Mouse (Mus musculus): Measurements from ENCODE around the gene Slc9b2. TPM values are rescaled to one million over a fixed set of nuclear protein-coding genes. Genes with fewer than 3 reads are reported as not detected.

Gene Slc9b2
- 10 to 100 TPM in 1 of 2 experiments, 1 to 10 TPM in 1; 7.3 to 15.9 TPM for polyA plus RNA-seq (2017; shearing (Covaris generic))

GRCm38 (mm10) chr3:135307411-135308259 lies at the start of gene Slc9b2:
Gene Slc9b2, plus strand, starts transcription at chr3:135307700.

GRCm38 (mm10) chr3:135280669-135281415 lies 26.7 kb upstream of the Slc9b2 start, which contains the start of gene Bdh2:
Gene Bdh2, plus strand, starts transcription at chr3:135281221.

GRCm38 (mm10) chr3:135347739-135348264 lies 40.3 kb downstream of the Slc9b2 start, which contains the start of gene Slc9b1:
Gene Slc9b1, plus strand, starts transcription at chr3:135348029.

Other genes with a start within 250 kb of the Slc9b2 start
- gene Cenpe, start 95.2 kb upstream of the Slc9b2 start, polyA plus RNA-seq (2017; shearing (Covaris generic)): under 1 TPM; 0.72 to 0.98 TPM
- under 1 TPM; 0.06 to 0.98 TPM for gene Bdh2, start 26.5 kb upstream of the Slc9b2 start, polyA plus RNA-seq (2017; shearing (Covaris generic))
- gene Slc9b1, start 40.3 kb downstream of the Slc9b2 start, polyA plus RNA-seq (2017; shearing (Covaris generic)): 1 to 10 TPM in 1 of 2 experiments, under 1 TPM in 1; 0.20 to 3.6 TPM
- gene Cisd2, start 116.2 kb downstream of the Slc9b2 start, polyA plus RNA-seq (2017; shearing (Covaris generic)): 10 to 100 TPM; 56.6 to 76.1 TPM
- gene Ube2d3, start 130.4 kb downstream of the Slc9b2 start, polyA plus RNA-seq (2017; shearing (Covaris generic)): 100 to 1,000 TPM; 582 to 675 TPM
- 10 to 100 TPM; 32.0 to 37.2 TPM for gene Manba, start 177.9 kb downstream of the Slc9b2 start, polyA plus RNA-seq (2017; shearing (Covaris generic))